Comparison of ENCODE assay signal across 9 mouse cellular contexts in genomic region chr11:70871766-70872330, GRCm38 (mm10). TPM values are rescaled to one million over a fixed set of nuclear protein-coding genes. Genes with fewer than 3 reads are reported as not detected.
A peak's percentile ranks its signal among the peaks of the same experiment; 100 is the strongest.
DNase-seq lines count a peak whose midpoint lies in the region; ATAC-seq lines count a peak whose summit lies in the region.
"Had no signal": no experiment of that assay in that cellular context is flagged by ENCODE, and none has a peak within 500 bp of the region (broad histone marks: within the 10 kb centered on the region; RNA-seq: fewer than 3 reads in every experiment).

No protein-coding gene starts in this region.

- H3K4me3 ChIP-seq in kidney, embryonic 16.5 days (ENCODE audit: low read length), result no peak overlapping the region
- H3K4me3 ChIP-seq: forebrain, embryonic 10.5 days had no signal

- WGBS in kidney, embryonic 16.5 days, result 69% methylated on average over 3 of the region's 3 CpGs

- ATAC-seq in kidney, embryonic 16.5 days (ENCODE audit: low FRiP score, low TSS enrichment), result no peak

- peaks cover 15% of the 10 kb centered on the region for H3K4me1 ChIP-seq in kidney, embryonic 16.5 days (ENCODE audit: insufficient read depth, low read length)
- H3K4me1 ChIP-seq: forebrain, embryonic 10.5 days had no signal

- no peak overlapping the region for H3K9ac ChIP-seq in kidney, embryonic 16.5 days (replicated peaks; ENCODE audit: low read length)

- H3K9me3 ChIP-seq in kidney, embryonic 16.5 days (ENCODE audit: low read length), result no peaks in the 10 kb centered on the region
- H3K9me3 ChIP-seq: forebrain, embryonic 10.5 days had no signal

- H3K27me3 ChIP-seq in kidney, embryonic 16.5 days (ENCODE audit: insufficient read depth, low read length), result no peaks in the 10 kb centered on the region

- DNase-seq in kidney, adult 11 months, result peak; percentile 34
- peak; percentile 85 for DNase-seq in adrenal gland, adult 8-10 months
- DNase-seq in gastrocnemius, postnatal 25 days, result peak; percentile 14
- peak; percentile 20 for DNase-seq in lung, postnatal 10 days
- DNase-seq in left cerebral cortex, postnatal 14 days (ENCODE audit: low spot score in 2 of 2), result no peak
- no peak for DNase-seq in cerebellum, adult 9-11 months
- DNase-seq: thymus, adult 18-20 months had no signal

- H3K27ac ChIP-seq in kidney, embryonic 16.5 days (ENCODE audit: low read length), result no peak overlapping the region
- H3K27ac ChIP-seq: forebrain, embryonic 10.5 days had no signal

- H3K4me2 ChIP-seq in kidney, embryonic 16.5 days (replicated peaks; ENCODE audit: low read depth, low read length), result no peak overlapping the region

- intact Hi-C loops in left cerebral cortex, postnatal 14 days (cut with DNase I), result no loop called here

- H3K36me3 ChIP-seq in kidney, embryonic 16.5 days (ENCODE audit: insufficient read depth, low read length), result no peaks in the 10 kb centered on the region
- H3K36me3 ChIP-seq: forebrain, embryonic 10.5 days had no signal

RNA-seq across cellular contexts. Expression of gene Rabep1, which starts 27.3 kb away (rescaled TPM):
- polyA plus RNA-seq in kidney, embryonic 16.5 days (2015; fragmentation: Nextera tagmentation; extraction: Ambion mirVana), result 29.5 and 31.6 TPM in 2 replicates
- 100 to 1,000 TPM; 127 to 241 (median 172) TPM for total RNA-seq in adrenal gland, adult 8-10 months (2022)
- 10 to 100 TPM; 28.4 to 29.2 TPM for total RNA-seq in gastrocnemius, postnatal 25 days (2021)
- total RNA-seq in left cerebral cortex, postnatal 14 days (2021), result 100 to 1,000 TPM; 110 to 118 TPM

RNA-seq across cellular contexts. Expression of gene Scimp, which starts 59.5 kb away (rescaled TPM):
- polyA plus RNA-seq in kidney, embryonic 16.5 days (2015; fragmentation: Nextera tagmentation; extraction: Ambion mirVana), result 0.20 and 0.22 TPM in 2 replicates
- total RNA-seq in adrenal gland, adult 8-10 months (2022), result 1 to 10 TPM; 1.1 to 2.7 (median 2.0) TPM
- not detected for total RNA-seq in gastrocnemius, postnatal 25 days (2021)
- not detected for total RNA-seq in left cerebral cortex, postnatal 14 days (2021)
- polyA plus RNA-seq: forebrain, embryonic 10.5 days had no signal

Comparison
In these comparisons a context has a peak if more than half of its experiments do, and no peak if none do; other contexts are left out.
1. DNase-seq: peak in kidney, adult 11 months (single experiment), adrenal gland, adult 8-10 months (single experiment), gastrocnemius, postnatal 25 days (single experiment) and lung, postnatal 10 days (single experiment); none in left cerebral cortex, postnatal 14 days (0 of 2) and cerebellum, adult 9-11 months (single experiment).